Mouse (Mus musculus): ENCODE measurements at regions not wholly inside any gene's neighbourhood (a gene's known extent, or its start where the extent isn't known, plus 50 kb on each side); places are given as distances from the start of the nearest gene placed in this dataset.

DNA sequence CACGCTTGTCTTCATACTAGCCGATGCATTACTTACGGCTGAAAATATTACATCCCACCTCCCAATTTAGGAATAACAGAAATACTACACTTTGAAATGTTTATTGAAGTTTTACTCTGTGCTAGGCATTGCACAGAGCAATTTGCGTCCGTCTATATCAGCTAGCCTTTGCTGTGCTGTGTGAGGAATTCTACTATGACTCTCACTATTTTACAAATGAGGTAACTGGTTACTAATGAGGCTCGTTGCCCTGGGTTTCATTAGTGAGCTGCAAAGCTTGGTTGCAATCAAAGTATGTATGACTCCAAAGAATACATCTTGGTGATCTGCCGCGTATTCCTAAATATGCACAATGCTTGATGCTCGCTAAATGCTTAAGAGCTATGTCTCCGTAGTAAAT lies 2814.2 kb upstream of the Gm7489 start:
- no peak for TF ChIP-seq GATA1 (IDR thresholded peaks at IDR 0.05; ENCODE audit: low read length)

DNA sequence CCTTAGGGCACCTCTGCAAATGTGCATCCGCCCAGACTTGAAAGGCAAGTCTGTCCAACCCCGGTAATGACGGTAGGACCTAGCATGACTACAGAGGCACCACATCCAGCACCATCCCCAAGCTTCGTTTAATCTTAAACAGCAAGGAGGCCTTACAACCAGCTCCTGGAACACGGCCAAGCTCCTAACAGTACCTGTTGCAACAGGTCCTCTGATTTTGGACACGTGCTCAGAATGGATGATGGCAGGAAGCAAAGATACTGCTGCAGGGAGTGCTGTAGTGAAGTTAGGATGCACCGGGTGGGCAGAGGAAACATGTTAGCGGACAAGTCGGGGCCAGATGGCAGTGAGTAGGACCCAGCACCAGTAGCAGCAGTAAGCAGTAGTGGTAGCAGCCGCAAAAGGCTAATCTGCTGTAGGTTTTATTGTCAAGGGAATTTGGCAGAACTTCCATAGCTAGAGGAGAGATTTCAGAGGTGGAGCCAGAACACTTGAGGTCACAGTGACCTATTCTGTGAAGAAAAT lies 2813.5 kb upstream of the Gm7489 start:
- no peak for TF ChIP-seq GATA1 (IDR thresholded peaks at IDR 0.05; ENCODE audit: low read length)

DNA sequence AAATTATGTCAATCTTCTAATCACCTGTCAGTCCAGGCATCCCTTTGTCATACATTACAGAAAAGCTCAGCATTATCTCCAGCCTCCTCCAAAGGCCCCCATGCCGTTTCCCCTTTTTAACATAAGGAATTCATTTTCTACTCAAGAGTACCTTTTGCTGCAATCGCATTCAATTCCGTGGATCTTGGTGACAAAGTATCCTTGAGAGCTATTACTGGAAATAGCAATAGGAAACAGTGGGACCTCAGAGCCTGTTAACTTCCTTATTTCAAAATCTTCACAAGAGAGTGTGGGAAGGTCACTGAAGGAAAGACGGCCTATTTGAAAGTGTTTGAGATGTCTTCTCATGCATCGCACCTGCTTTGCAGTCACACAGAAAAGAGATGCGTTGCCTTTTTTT lies 2811.0 kb upstream of the Gm7489 start:
- TF ChIP-seq GATA1 (IDR thresholded peaks at IDR 0.05; ENCODE audit: low read length) = no peak

- TF ChIP-seq GATA1 (IDR thresholded peaks at IDR 0.05; ENCODE audit: low read length) = no peak
Measured at GRCm38 (mm10) chr15:51074196-51074595, 2810.5 kb upstream of the Gm7489 start.

DNA sequence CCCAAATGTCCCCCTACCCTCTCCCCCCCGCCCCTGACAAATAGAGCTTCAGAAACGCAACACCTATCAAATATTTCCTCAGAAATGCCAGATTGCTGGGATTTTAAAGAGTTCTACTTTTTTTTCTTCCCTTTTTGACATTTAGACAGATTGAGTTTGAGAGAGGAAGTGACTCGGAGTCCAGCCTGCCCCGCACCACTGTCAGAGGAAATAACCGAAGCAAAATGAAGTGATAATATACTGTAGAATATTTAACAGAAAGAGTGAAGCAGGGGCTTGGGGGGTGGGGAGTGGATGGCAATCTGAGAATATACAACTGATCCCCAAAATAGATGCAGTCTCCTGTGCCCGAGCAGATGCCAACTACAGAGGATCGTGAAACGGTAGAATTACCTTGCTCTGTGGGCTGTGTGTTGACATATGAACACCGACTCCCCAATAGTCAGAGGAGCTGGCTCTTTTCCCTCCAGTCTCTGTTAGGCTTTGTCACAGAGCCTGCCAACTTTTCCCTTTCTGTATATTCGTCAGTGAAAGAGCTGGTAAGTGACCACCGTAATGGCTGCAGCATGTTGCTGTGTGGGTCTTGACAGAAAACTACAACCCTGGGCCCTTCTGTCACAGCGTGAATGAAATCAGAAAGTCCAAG lies 2800.9 kb upstream of the Gm7489 start:
- no peak for TF ChIP-seq GATA1 (IDR thresholded peaks at IDR 0.05; ENCODE audit: low read length)

DNA sequence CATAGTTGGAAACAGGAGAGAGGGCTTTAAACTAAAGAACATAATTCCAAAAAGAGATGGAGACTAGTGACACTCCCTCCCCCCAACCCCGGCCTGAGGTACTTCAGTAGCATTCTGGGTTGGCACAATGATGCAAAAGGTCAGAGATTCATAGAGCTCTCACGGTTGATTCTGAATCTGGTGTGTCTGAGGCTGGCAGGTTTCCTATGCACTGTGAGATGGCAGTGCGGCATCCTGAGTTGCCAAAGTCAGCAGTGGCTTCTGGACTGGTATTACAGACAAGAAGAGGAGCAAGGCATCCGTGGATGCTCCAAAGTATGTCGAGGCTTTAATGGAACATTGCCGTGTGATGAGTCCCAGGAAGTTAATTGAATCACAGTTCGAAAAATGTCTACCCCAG lies 2791.8 kb upstream of the Gm7489 start:
- no peak for TF ChIP-seq GATA1 (IDR thresholded peaks at IDR 0.05; ENCODE audit: low read length)

- TF ChIP-seq GATA1 (IDR thresholded peaks at IDR 0.05; ENCODE audit: low read length) = no peak
Measured at GRCm38 (mm10) chr15:51103948-51104347, 2780.8 kb upstream of the Gm7489 start.

GRCm38 (mm10) chr15:51104362-51104761 lies 2780.3 kb upstream of the Gm7489 start:
- no peak for TF ChIP-seq GATA1 (IDR thresholded peaks at IDR 0.05; ENCODE audit: low read length)

DNA sequence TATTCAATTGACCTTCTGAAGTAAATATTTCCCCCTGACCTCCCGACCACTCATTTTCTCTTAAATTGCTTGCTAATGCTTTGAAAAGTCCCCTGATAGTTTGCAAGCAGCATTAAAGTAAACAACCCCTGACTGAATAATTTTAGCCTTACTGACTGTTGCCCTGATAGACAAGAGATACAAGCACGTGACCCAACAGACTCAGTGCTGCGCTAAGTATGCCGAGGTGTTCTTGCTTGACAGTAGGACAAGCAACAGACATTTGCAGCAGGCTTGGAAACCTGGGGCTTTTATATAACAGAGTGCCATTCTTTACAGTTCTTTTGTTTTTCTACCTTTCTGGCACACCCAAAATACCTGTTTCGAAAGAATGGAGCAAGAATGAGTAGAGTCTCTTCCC lies 2779.9 kb upstream of the Gm7489 start:
- no peak for TF ChIP-seq GATA1 (IDR thresholded peaks at IDR 0.05; ENCODE audit: low read length)

- no peak for TF ChIP-seq GATA1 (IDR thresholded peaks at IDR 0.05; ENCODE audit: low read length)
Measured at GRCm38 (mm10) chr15:51105359-51106008, 2779.2 kb upstream of the Gm7489 start.

DNA sequence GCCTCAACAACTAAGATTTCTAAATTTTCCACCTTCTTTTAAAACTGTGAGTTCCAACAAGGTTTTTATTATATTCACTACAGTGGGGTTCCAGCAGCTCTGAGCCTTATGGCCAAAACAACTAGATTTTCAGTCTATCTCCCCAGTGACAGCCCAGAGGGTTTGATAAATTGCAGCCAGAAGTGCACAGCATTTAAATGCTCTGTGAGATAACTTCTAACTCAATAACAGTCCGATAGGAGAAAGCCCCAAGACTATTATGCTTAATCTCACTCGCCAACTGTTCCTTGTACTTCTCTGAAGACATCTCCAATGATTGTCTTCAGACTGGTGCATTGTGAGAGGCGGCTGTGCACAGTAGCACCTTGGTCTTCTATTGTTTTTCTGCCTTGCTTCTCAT lies 2774.5 kb upstream of the Gm7489 start:
- TF ChIP-seq GATA1 (IDR thresholded peaks at IDR 0.05; ENCODE audit: low read length) = no peak

DNA sequence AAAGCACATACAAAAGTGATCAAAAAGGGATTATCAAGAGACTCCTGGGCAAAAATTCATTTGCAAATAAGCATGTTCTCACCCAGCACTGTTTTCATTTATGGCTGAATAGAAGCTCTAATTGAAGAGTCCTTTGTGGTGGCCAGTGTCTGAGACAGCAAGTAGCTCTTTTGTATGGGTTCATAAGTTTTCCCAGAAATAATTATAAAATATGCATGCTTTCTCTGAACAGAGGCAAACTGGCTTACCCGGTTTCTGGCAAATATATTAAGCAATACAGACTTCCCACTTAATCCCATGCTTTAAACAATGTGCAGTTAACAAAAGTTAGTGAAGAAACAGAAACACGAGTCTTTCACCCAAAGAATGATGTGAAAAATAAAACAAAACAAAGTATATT lies 2758.8 kb upstream of the Gm7489 start:
- TF ChIP-seq GATA1 (IDR thresholded peaks at IDR 0.05; ENCODE audit: low read length) = no peak

DNA sequence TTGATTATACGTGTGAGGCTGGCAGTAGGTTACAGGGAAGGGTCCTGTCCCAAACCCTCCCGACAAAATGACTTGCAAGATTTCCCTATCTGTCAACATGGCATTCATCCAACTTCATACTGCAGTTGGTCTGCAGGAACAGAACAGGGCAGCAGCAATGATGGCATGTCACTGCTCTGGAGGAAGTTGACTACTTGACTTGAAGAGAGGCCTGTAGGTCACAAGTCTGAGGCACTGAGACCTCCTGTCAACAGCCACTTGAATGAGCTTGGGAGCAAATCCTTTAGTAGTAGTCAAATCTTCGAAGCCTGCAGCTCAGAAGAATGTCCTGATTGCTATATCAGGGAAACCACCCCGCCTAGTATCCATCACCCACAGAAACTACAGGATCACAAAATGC lies 2753.7 kb upstream of the Gm7489 start:
- no peak for TF ChIP-seq GATA1 (IDR thresholded peaks at IDR 0.05; ENCODE audit: low read length)

DNA sequence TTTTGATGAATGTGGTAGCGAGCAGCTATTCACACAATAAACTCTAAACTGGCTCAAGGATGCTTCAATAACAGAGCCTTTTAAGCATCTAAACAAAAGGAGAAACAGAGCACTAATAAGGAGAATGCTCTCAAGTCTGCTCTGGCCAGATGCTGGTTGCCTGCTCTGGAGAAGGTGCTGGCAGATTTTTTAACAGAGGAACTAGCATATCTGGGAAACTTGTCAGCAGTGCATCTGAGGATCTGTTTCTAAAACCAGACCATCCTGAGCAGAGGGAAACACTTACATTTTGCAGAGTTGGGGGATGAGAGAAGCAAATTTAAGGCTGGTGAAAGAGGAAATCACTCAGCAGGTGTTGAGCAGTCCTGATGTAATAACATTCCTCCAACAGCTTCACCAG lies 2748.6 kb upstream of the Gm7489 start:
- no peak for TF ChIP-seq GATA1 (IDR thresholded peaks at IDR 0.05; ENCODE audit: low read length)

- no peak for TF ChIP-seq GATA1 (IDR thresholded peaks at IDR 0.05; ENCODE audit: low read length)
Measured at GRCm38 (mm10) chr15:51139507-51139906, 2745.2 kb upstream of the Gm7489 start.

DNA sequence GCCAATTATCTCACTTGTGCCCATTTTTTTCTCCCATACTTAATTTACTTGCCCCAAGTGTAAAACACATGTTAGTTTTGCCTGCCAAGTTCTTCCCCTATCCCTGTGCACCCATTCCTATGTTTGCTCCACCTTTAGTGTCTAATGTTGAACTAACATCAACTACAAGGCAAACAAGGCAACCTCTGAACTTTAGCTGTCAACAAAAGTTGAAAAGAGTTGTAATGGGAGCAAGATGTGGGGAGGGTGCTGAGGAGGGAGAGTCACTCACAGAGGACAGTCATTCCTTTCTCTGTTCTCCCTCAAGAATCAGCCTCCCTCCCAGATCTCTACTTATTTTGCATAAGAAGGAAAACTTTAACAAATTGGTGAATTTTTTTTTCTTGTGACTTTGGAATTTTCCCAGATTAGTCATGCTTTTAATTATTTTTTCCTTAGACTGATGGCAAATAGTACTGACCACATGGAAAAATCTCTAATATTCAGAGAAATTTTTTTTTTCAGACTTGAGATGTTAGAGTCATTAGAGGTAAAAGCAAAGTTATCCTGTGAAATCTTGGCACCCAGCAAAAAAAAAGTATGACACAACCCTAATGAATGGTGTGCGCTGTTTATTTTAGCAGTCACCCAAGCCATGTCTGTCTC lies 2710.6 kb upstream of the Gm7489 start:
- TF ChIP-seq GATA1 (IDR thresholded peaks at IDR 0.05; ENCODE audit: low read length) = no peak

DNA sequence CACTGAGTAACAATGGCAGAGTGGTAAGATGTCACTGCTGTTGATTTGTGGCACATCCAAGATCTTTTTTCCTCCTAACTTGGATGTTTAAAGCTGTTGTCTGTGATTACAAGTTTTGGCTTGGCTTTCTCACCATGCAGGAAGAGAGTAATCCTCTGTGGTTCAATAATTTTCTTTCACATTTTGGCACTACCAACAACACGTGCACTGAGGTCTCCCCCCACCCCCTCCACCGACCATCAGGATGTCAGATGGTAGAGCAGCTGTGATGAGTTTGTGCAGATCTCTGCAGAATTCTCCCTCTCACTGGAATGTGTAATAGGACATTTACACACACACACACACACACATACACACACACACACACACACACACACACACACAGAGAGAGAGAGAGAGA lies 2708.2 kb upstream of the Gm7489 start:
- TF ChIP-seq GATA1 (IDR thresholded peaks at IDR 0.05; ENCODE audit: low read length) = no peak
